In the genomic region with DNA sequence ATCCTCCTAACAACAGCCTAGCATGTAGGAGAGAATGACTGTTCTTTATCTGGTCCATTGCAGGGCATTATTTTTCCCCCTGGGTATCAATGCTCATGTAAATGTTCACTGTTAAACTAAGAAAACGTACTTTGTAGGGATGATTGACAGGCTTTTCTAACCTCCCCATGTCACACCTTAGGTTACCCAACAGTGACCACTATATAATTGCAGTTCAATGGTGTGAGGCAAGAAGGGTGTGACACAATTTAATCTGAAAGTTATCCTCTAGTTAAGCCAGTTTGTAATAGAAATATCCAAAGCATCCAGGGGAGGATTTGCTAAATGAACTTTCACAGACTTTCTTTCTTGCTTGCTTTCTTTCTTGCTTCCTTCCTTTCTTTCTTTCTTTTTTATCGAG, we compare ENCODE assay signal across 29 mouse cellular contexts.
"Had no signal": no experiment of that assay in that cellular context is flagged by ENCODE, and none has a peak within 500 bp of the region (broad histone marks: within the 10 kb centered on the region; RNA-seq: fewer than 3 reads in every experiment).

No protein-coding gene starts in this region.

- DNase-seq: left cerebral cortex, postnatal 4 days; liver; liver, embryonic 13.5 days; liver, postnatal 0 days; lung, adult 18-20 months; lung, adult 2 months; lung, embryonic 14.5 days; lung, postnatal 14 days; lung, postnatal 36 days; lung, postnatal 4 days; midbrain, embryonic 14.5 days had no signal

- ATAC-seq: liver, embryonic 12.5 days; liver, postnatal 0 days; lung, postnatal 0 days; midbrain, embryonic 13.5 days; midbrain, embryonic 15.5 days had no signal

- H3K4me2 ChIP-seq: limb, embryonic 12.5 days; limb, embryonic 13.5 days; limb, embryonic 15.5 days; liver, embryonic 11.5 days; liver, embryonic 12.5 days; liver, embryonic 13.5 days; liver, embryonic 15.5 days; lung, embryonic 14.5 days; lung, embryonic 15.5 days; midbrain, embryonic 12.5 days; midbrain, embryonic 13.5 days; midbrain, embryonic 15.5 days had no signal

- H3K9ac ChIP-seq: limb, embryonic 12.5 days; limb, embryonic 13.5 days; limb, embryonic 15.5 days; liver, embryonic 12.5 days; liver, embryonic 13.5 days; liver, embryonic 14.5 days; liver, embryonic 15.5 days; liver, postnatal 0 days; lung, embryonic 14.5 days; lung, embryonic 15.5 days; midbrain, embryonic 12.5 days; midbrain, embryonic 13.5 days; midbrain, embryonic 15.5 days had no signal

- H3K36me3 ChIP-seq: limb, embryonic 10.5 days; limb, embryonic 12.5 days; limb, embryonic 13.5 days; limb, embryonic 15.5 days; liver, embryonic 12.5 days; liver, embryonic 13.5 days; liver, embryonic 15.5 days; lung, embryonic 15.5 days; midbrain, embryonic 10.5 days; midbrain, embryonic 12.5 days; midbrain, embryonic 13.5 days; midbrain, embryonic 15.5 days had no signal

- H3K4me1 ChIP-seq: limb, embryonic 13.5 days; limb, embryonic 15.5 days; liver, embryonic 12.5 days; liver, embryonic 13.5 days; liver, embryonic 15.5 days; lung, embryonic 15.5 days; midbrain, embryonic 15.5 days had no signal

- H3K4me3 ChIP-seq: left cerebral cortex, adult 2 months; limb, embryonic 10.5 days; limb, embryonic 12.5 days; limb, embryonic 13.5 days; limb, embryonic 15.5 days; liver, embryonic 12.5 days; liver, embryonic 13.5 days; liver, embryonic 15.5 days; lung, embryonic 15.5 days; megakaryocyte, embryonic 14.5 days; midbrain, embryonic 10.5 days; midbrain, embryonic 12.5 days; midbrain, embryonic 13.5 days; midbrain, embryonic 15.5 days; myocyte had no signal

- H3K27me3 ChIP-seq: limb, embryonic 12.5 days; limb, embryonic 13.5 days; limb, embryonic 15.5 days; liver, embryonic 12.5 days; liver, embryonic 13.5 days; liver, embryonic 15.5 days; lung, embryonic 15.5 days; megakaryocyte, embryonic 14.5 days; midbrain, embryonic 12.5 days; midbrain, embryonic 13.5 days; midbrain, embryonic 15.5 days had no signal

- H3K27ac ChIP-seq: left cerebral cortex, adult 2 months; limb, embryonic 10.5 days; limb, embryonic 12.5 days; limb, embryonic 13.5 days; limb, embryonic 15.5 days; liver, embryonic 12.5 days; liver, embryonic 13.5 days; liver, embryonic 14.5 days; liver, embryonic 15.5 days; lung, embryonic 15.5 days; macrophage; midbrain, embryonic 10.5 days; midbrain, embryonic 12.5 days; midbrain, embryonic 13.5 days; midbrain, embryonic 15.5 days had no signal

- H3K9me3 ChIP-seq: limb, embryonic 10.5 days; limb, embryonic 12.5 days; limb, embryonic 13.5 days; limb, embryonic 15.5 days; liver, embryonic 12.5 days; liver, embryonic 13.5 days; liver, embryonic 15.5 days; lung, embryonic 15.5 days; megakaryocyte, embryonic 14.5 days; midbrain, embryonic 10.5 days; midbrain, embryonic 12.5 days; midbrain, embryonic 13.5 days; midbrain, embryonic 15.5 days had no signal
